Mouse (Mus musculus) hindbrain, embryonic 11.5 days (tissue): ENCODE measurements around the gene Mapk12. TPM values are rescaled to one million over a fixed set of nuclear protein-coding genes. Genes with fewer than 3 reads are reported as not detected.

ENCODE experiments used
- ATAC-seq: fragments of 200-750 bp; cut with Nextera tagmentation; 2 replicates; pipeline ENCODE4 v1.8.0; 2017; ENCODE audit warnings: mild to moderate bottlenecking, moderate TSS enrichment, moderate library complexity; ENCODE audit not compliant: low FRiP score
- DNase-seq: peaks from one replicate; pipeline ENCODE4 v3.0.0-alpha.2; 2015; ENCODE audit warnings: low spot score
- H3K27ac ChIP-seq: fragments of 300-500 bp; sonication (generic); 2 replicates; pipeline ENCODE4 v1.5.1; 2014; ENCODE audit warnings: mild to moderate bottlenecking, low read depth, low read length
- H3K27me3 ChIP-seq: fragments of 300-500 bp; sonication (generic); 2 replicates; pipeline ENCODE4 v1.6.1; 2014; ENCODE audit warnings: mild to moderate bottlenecking, low read length, moderate library complexity, mixed read lengths; ENCODE audit not compliant: control insufficient read depth, insufficient read depth
- H3K36me3 ChIP-seq: fragments of 300-500 bp; sonication (generic); 2 replicates; pipeline ENCODE4 v1.6.1; 2014; ENCODE audit warnings: mild to moderate bottlenecking, low read length, moderate library complexity, mixed read lengths; ENCODE audit not compliant: control insufficient read depth, insufficient read depth
- H3K4me1 ChIP-seq: fragments of 300-500 bp; sonication (generic); replicated peaks from 2 replicates; pipeline ENCODE4 v1.6.1; 2014; ENCODE audit warnings: low read length, mixed read lengths; ENCODE audit not compliant: control insufficient read depth, insufficient read depth
- H3K4me2 ChIP-seq: fragments of 300-500 bp; sonication (generic); replicated peaks from 2 replicates; pipeline ENCODE4 v1.6.1; 2014; ENCODE audit warnings: mild to moderate bottlenecking, low read depth, low read length
- H3K4me3 ChIP-seq: fragments of 300-500 bp; sonication (generic); 2 replicates; pipeline ENCODE4 v1.5.1; 2014; ENCODE audit warnings: low read depth, low read length
- H3K9ac ChIP-seq: fragments of 300-500 bp; sonication (generic); 2 replicates; pipeline ENCODE4 v1.6.1; 2014; ENCODE audit warnings: low read depth, low read length
- H3K9me3 ChIP-seq: fragments of 300-500 bp; sonication (generic); 2 replicates; pipeline ENCODE4 v1.6.1; 2016; ENCODE audit warnings: low read length; ENCODE audit not compliant: control insufficient read depth
- WGBS: fragments of 180-500 bp; shearing (Covaris S2); extraction: QIAGEN DNeasy Blood & Tissue Kit; methylation state at CpG from one replicate; pipeline ENCODE4 v1.1.7; 2014; 5-methylcytosine and 5-hydroxymethylcytosine counted together
- polyA plus RNA-seq: library from polyadenylated mRNA; unstranded; fragments of >200 nt; fragmentation: Nextera tagmentation; extraction: Ambion mirVana; gene quantifications from 2 replicates; pipeline ENCODE4 v1.2.1, GENCODE M21; 2014

Mapk12 gene
- polyA plus RNA-seq, 1 experiment from 2014 or later: 16.5 TPM

GRCm38 (mm10) chr15:89158516-89158915, 18.0 kb upstream of the Mapk12 start:
- DNase-seq: no peak
- no peak overlapping the region for H3K27ac ChIP-seq
- H3K9ac ChIP-seq: no peak overlapping the region
- WGBS: 95% methylated on average over 16 of the region's 16 CpGs
- H3K27me3 ChIP-seq: no peaks in the 10 kb centered on the region
- no peak overlapping the region for H3K4me2 ChIP-seq
- H3K9me3 ChIP-seq: no peaks in the 10 kb centered on the region
- ATAC-seq: no peak
- peaks cover 45% of the 10 kb centered on the region for H3K36me3 ChIP-seq
- H3K4me1 ChIP-seq: no peaks in the 10 kb centered on the region
- H3K4me3 ChIP-seq: no peak overlapping the region

- H3K9me3 ChIP-seq: no peaks in the 10 kb centered on the region
- H3K9ac ChIP-seq: no peak overlapping the region
- H3K27me3 ChIP-seq: no peaks in the 10 kb centered on the region
- DNase-seq (peak; percentile 84), ATAC-seq (no peak; the same call in 1 of the 2 replicates)
- no peak overlapping the region for H3K27ac ChIP-seq
- 69% methylated on average over 7 of the region's 7 CpGs for WGBS
- H3K4me2 ChIP-seq: no peak overlapping the region
- no peaks in the 10 kb centered on the region for H3K4me1 ChIP-seq
- H3K4me3 ChIP-seq: no peak overlapping the region
- H3K36me3 ChIP-seq: peaks cover 43% of the 10 kb centered on the region
Observed at GRCm38 (mm10) chr15:89157954-89158353, 17.5 kb upstream of the Mapk12 start.

GRCm38 (mm10) chr15:89152312-89152711, 11.8 kb upstream of the Mapk12 start:
- no peak overlapping the region for H3K4me3 ChIP-seq
- 0 out of 2 replicates have a peak overlapping the region, but pooled peaks have one; percentile 1 for H3K9ac ChIP-seq
- H3K4me1 ChIP-seq: peaks cover 17% of the 10 kb centered on the region
- DNase-seq (peak; percentile 76), ATAC-seq (peak; percentile 73)
- H3K36me3 ChIP-seq: peaks cover 13% of the 10 kb centered on the region
- no peak overlapping the region for H3K4me2 ChIP-seq
- H3K9me3 ChIP-seq: no peaks in the 10 kb centered on the region
- H3K27me3 ChIP-seq: peaks cover 5% of the 10 kb centered on the region; the same call in 1 of the 2 replicates
- peak overlapping the region; percentile 83 for H3K27ac ChIP-seq

GRCm38 (mm10) chr15:89150041-89150390, 9.5 kb upstream of the Mapk12 start:
- Histone ChIP-seq H3K9me3 (no peaks in the 10 kb centered on the region), H3K27me3 (peaks cover 7% of the 10 kb centered on the region; the same call in 1 of the 2 replicates), H3K4me2 (peak overlapping the region; percentile 90), H3K4me1 (peaks cover 17% of the 10 kb centered on the region), H3K9ac (peak overlapping the region; percentile 93), H3K27ac (peak overlapping the region; percentile 72), H3K4me3 (peak overlapping the region; percentile 83), H3K36me3 (peaks cover 8% of the 10 kb centered on the region)
- 4% methylated on average over 13 of the region's 13 CpGs for WGBS
- DNase-seq: peak; percentile 63
- ATAC-seq: peak; percentile 16

GRCm38 (mm10) chr15:89149271-89150040, 9.0 kb upstream of the Mapk12 start, which contains the start of gene Mapk11:
Gene Mapk11 (minus strand): TSS chr15:89149628.
- Histone ChIP-seq H3K4me3 (peak within 1 kb of the TSS; percentile 83), H3K27me3 (peaks cover 7% of the 10 kb centered on the region; the same call in 1 of the 2 replicates), H3K36me3 (peaks cover 5% of the 10 kb centered on the region; the same call in 1 of the 2 replicates), H3K9ac (peak within 1 kb of the TSS; percentile 93), H3K27ac (peak within 1 kb of the TSS; percentile 72), H3K4me1 (peaks cover 17% of the 10 kb centered on the region), H3K4me2 (peak within 1 kb of the TSS; percentile 90), H3K9me3 (no peaks in the 10 kb centered on the region)
- DNase-seq: peak; percentile 73
- ATAC-seq: peak; percentile 63
- under 1% methylated on average over 38 of the region's 61 CpGs for WGBS

GRCm38 (mm10) chr15:89148496-89149270, 8.2 kb upstream of the Mapk12 start:
- Histone ChIP-seq H3K36me3 (0 out of 2 replicates have a peak, but pooled peaks cover 5% of the 10 kb centered on the region), H3K4me1 (peaks cover 17% of the 10 kb centered on the region), H3K9ac (peak overlapping the region; percentile 93), H3K9me3 (no peaks in the 10 kb centered on the region), H3K4me2 (peak overlapping the region; percentile 90), H3K27ac (peak overlapping the region; percentile 72), H3K27me3 (peaks cover 7% of the 10 kb centered on the region; the same call in 1 of the 2 replicates), H3K4me3 (peak overlapping the region; percentile 83)
- 6% methylated on average over 25 of the region's 25 CpGs for WGBS
- DNase-seq: peak; percentile 53
- no peak; the same call in 1 of the 2 replicates for ATAC-seq

GRCm38 (mm10) chr15:89147895-89148294, 7.4 kb upstream of the Mapk12 start:
- Histone ChIP-seq H3K4me1 (peaks cover 17% of the 10 kb centered on the region), H3K36me3 (0 out of 2 replicates have a peak, but pooled peaks cover 5% of the 10 kb centered on the region), H3K27ac (no peak overlapping the region), H3K27me3 (peaks cover 7% of the 10 kb centered on the region; the same call in 1 of the 2 replicates), H3K9ac (peak overlapping the region; percentile 93), H3K9me3 (no peaks in the 10 kb centered on the region), H3K4me3 (peak overlapping the region; percentile 83), H3K4me2 (peak overlapping the region; percentile 90)
- ATAC-seq (no peak), DNase-seq (peak; percentile 28)
- 35% methylated on average over 4 of the region's 4 CpGs for WGBS

- 0 out of 2 replicates have a peak, but pooled peaks cover 5% of the 10 kb centered on the region for H3K36me3 ChIP-seq
- H3K4me3 ChIP-seq: peak overlapping the region; percentile 83
- 21% methylated on average over 10 of the region's 10 CpGs for WGBS
- H3K27ac ChIP-seq: no peak overlapping the region
- H3K27me3 ChIP-seq: peaks cover 7% of the 10 kb centered on the region; the same call in 1 of the 2 replicates
- peaks cover 16% of the 10 kb centered on the region for H3K4me1 ChIP-seq
- no peaks in the 10 kb centered on the region for H3K9me3 ChIP-seq
- DNase-seq: peak; percentile 33
- no peak for ATAC-seq
- H3K9ac ChIP-seq: peak overlapping the region; percentile 3; the same call in 1 of the 2 replicates
- peak overlapping the region; percentile 90 for H3K4me2 ChIP-seq
Observed at GRCm38 (mm10) chr15:89147456-89147855, 7.0 kb upstream of the Mapk12 start.
